Mouse (Mus musculus) spleen, adult 2 months (tissue): Measurements from ENCODE around the gene Scn11a.

Source experiments
- CTCF ChIP-seq: fragments of 200-500 bp; IDR thresholded peaks from 2 replicates; pipeline ENCODE4 v1.5.1; 2011; ENCODE audit warnings: mild to moderate bottlenecking, inconsistent platforms; ENCODE audit not compliant: insufficient read depth, insufficient read length, insufficient replicate concordance; ENCODE audit errors: extremely low read depth
- POLR2A ChIP-seq: fragments of 200-500 bp; IDR thresholded peaks from 2 replicates; pipeline ENCODE4 v1.6.1; 2011; ENCODE audit warnings: low read depth, low read length, inconsistent platforms

- no peak for TF ChIP-seq CTCF
- no peak for TF ChIP-seq POLR2A
Measured at GRCm38 (mm10) chr9:119806491-119806890, 18.8 kb downstream of the Scn11a start.
